Mouse (Mus musculus) hindbrain, embryonic 13.5 days (tissue): ENCODE measurements at regions not wholly inside any gene's neighbourhood (a gene's known extent, or its start where the extent isn't known, plus 50 kb on each side); places are given as distances from the start of the nearest gene placed in this dataset.

Experiments used
- ATAC-seq: fragments of 200-750 bp; cut with Nextera tagmentation; 2 replicates; pipeline ENCODE4 v1.8.0; 2017; ENCODE audit warnings: moderate TSS enrichment; ENCODE audit not compliant: low FRiP score
- H3K27ac ChIP-seq: fragments of 300-500 bp; sonication (generic); 2 replicates; pipeline ENCODE4 v1.5.1; 2015; ENCODE audit warnings: inconsistent platforms, mild to moderate bottlenecking, moderate library complexity
- H3K27me3 ChIP-seq: fragments of 300-500 bp; sonication (generic); 2 replicates; pipeline ENCODE4 v1.6.1; 2015; ENCODE audit warnings: mild to moderate bottlenecking, inconsistent platforms
- H3K36me3 ChIP-seq: fragments of 300-500 bp; sonication (generic); 2 replicates; pipeline ENCODE4 v1.6.1; 2015; ENCODE audit warnings: mild to moderate bottlenecking, inconsistent platforms
- H3K4me1 ChIP-seq: fragments of 300-500 bp; sonication (generic); replicated peaks from 2 replicates; pipeline ENCODE4 v1.6.1; 2015; ENCODE audit warnings: inconsistent platforms
- H3K4me2 ChIP-seq: fragments of 300-500 bp; sonication (generic); 2 replicates; pipeline ENCODE4 v1.6.1; 2015; ENCODE audit warnings: inconsistent platforms, mild to moderate bottlenecking, moderate library complexity
- H3K4me3 ChIP-seq: fragments of 300-500 bp; sonication (generic); 2 replicates; pipeline ENCODE4 v1.5.1; 2015; ENCODE audit warnings: mild to moderate bottlenecking, inconsistent platforms
- H3K9ac ChIP-seq: fragments of 300-500 bp; sonication (generic); 2 replicates; pipeline ENCODE4 v1.6.1; 2015; ENCODE audit warnings: mild to moderate bottlenecking, inconsistent platforms
- H3K9me3 ChIP-seq: fragments of 300-500 bp; sonication (generic); 2 replicates; pipeline ENCODE4 v1.6.1; 2016; ENCODE audit warnings: inconsistent platforms
- WGBS: fragments of 180-500 bp; shearing (Covaris S2); methylation state at CpG from one replicate; pipeline ENCODE4 v1.1.7; 2015; 5-methylcytosine and 5-hydroxymethylcytosine counted together

DNA sequence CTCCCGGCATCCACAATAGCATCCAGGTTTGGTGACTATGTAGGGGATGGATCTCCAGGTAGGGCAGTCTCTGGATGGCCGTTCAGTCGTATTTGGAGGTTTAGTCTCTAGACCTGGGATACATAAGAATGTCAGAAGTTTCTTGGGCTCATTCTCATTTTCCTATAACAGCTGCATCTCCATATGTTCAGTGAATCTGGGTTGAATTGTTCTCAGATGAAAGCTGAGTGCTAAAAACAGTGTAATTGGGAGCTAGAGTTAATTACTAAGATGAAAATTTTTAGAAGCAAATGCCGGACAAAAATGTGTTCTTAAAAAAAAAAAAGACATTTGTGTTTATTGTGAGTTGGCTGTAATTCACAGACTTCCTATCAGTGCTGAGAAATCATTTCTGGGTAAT, 57.3 kb upstream of the Myo16 start:
- no peak overlapping the region for H3K4me3 ChIP-seq
- no peaks in the 10 kb centered on the region for H3K36me3 ChIP-seq
- 85% methylated on average over 4 of the region's 4 CpGs for WGBS
- no peak overlapping the region for H3K27ac ChIP-seq
- no peaks in the 10 kb centered on the region for H3K27me3 ChIP-seq
- H3K4me2 ChIP-seq, result no peak overlapping the region
- ATAC-seq, result no peak
- H3K9ac ChIP-seq, result no peak overlapping the region
- no peaks in the 10 kb centered on the region for H3K9me3 ChIP-seq
- peaks cover 13% of the 10 kb centered on the region for H3K4me1 ChIP-seq

GRCm38 (mm10) chr8:10096968-10097547, 56.7 kb upstream of the Myo16 start:
- peaks cover 13% of the 10 kb centered on the region for H3K4me1 ChIP-seq
- H3K9ac ChIP-seq, result no peak overlapping the region
- no peaks in the 10 kb centered on the region for H3K27me3 ChIP-seq
- no peaks in the 10 kb centered on the region for H3K9me3 ChIP-seq
- no peak overlapping the region for H3K4me3 ChIP-seq
- peak overlapping the region; percentile 55 for H3K27ac ChIP-seq
- H3K36me3 ChIP-seq, result no peaks in the 10 kb centered on the region
- no peak overlapping the region for H3K4me2 ChIP-seq
- 41% methylated on average over 9 of the region's 9 CpGs for WGBS
- 0 out of 2 replicates have a peak, but pooled peaks have one; percentile 59 for ATAC-seq
